Mouse (Mus musculus): ENCODE measurements around the gene Sult1d1. TPM values are rescaled to one million over a fixed set of nuclear protein-coding genes. Genes with fewer than 3 reads are reported as not detected.

The Sult1d1 gene
- total and polyA plus RNA-seq, 2 experiments, result 6.7 to 268 TPM

DNA sequence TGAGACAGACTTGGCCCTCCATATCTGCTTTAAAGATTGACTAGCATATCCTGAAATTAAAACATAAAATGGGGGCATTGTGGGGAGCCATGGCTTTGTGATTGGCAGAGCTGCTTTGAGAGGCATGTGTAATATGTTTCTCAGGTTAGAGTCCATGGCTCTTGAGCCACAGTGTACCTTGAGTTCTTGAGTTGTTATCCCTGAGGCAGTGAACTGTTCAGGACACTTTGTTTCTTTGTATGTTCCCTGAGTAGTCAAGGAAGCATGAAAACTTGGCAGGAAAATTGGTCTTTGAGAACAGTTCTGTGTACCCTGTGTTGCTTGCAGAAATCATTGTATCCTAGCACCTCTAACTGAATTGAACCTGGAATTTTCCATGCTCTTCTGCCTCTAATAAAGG is 5.9 kb downstream of the Sult1d1 start:
- Histone ChIP-seq H3K36me3 (ENCODE audit: control insufficient read depth, insufficient read depth, low read length) (peaks cover 19% of the 10 kb centered on the region), H3K4me1 (ENCODE audit: control insufficient read depth, insufficient read depth, low read length) (peaks cover 3% of the 10 kb centered on the region; the same call in 1 of the 2 replicates), H3K27ac (replicated peaks; ENCODE audit: insufficient read depth, low read depth, low read length) (no peak overlapping the region), H3K4me3 (ENCODE audit: insufficient read depth, low read depth, low read length) (no peak overlapping the region), H3K9ac (ENCODE audit: low read depth, low read length) (no peak overlapping the region), H3K27me3 (ENCODE audit: control insufficient read depth, insufficient read depth, low read length) (no peaks in the 10 kb centered on the region), H3K79me2 (ENCODE audit: control insufficient read depth, insufficient read depth, low read length) (no peaks in the 10 kb centered on the region)
- DNase-seq (ENCODE audit: extremely low read depth, low read depth, low spot score), result peak; percentile 78
- no peak for TF ChIP-seq CTCF (IDR thresholded peaks at IDR 0.05; ENCODE audit: low read depth, low read length)
- TF ChIP-seq POLR2A (IDR thresholded peaks at IDR 0.05; ENCODE audit: extremely low read depth, insufficient read depth, low read length), result no peak

DNA sequence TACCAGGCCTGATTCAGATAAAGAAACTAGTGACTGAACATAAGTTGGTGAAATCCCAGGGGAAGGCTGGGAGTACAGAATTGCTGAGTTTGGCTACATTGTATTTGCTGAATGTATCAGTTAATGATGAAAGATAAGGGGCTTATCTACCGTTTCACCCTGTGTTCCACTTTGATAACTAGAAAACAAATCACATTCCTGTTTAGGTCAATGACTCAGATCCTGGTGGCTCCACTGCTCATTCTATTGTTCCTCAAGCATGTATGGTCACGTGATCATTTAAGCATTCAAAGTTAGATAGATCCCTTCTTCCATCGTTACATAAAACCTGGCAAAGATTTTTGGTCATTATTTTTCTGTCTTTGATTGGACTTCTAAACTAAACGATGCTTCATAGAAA is 6.3 kb downstream of the Sult1d1 start:
- H3K27me3 ChIP-seq (ENCODE audit: control insufficient read depth, insufficient read depth, low read length), result no peaks in the 10 kb centered on the region
- H3K27ac ChIP-seq (replicated peaks; ENCODE audit: insufficient read depth, low read depth, low read length), result no peak overlapping the region
- peaks cover 22% of the 10 kb centered on the region for H3K36me3 ChIP-seq (ENCODE audit: control insufficient read depth, insufficient read depth, low read length)
- no peak overlapping the region for H3K9ac ChIP-seq (ENCODE audit: low read depth, low read length)
- peaks cover 3% of the 10 kb centered on the region; the same call in 1 of the 2 replicates for H3K4me1 ChIP-seq (ENCODE audit: control insufficient read depth, insufficient read depth, low read length)
- no peaks in the 10 kb centered on the region for H3K79me2 ChIP-seq (ENCODE audit: control insufficient read depth, insufficient read depth, low read length)
- no peak for TF ChIP-seq POLR2A (IDR thresholded peaks at IDR 0.05; ENCODE audit: extremely low read depth, insufficient read depth, low read length)
- TF ChIP-seq CTCF (IDR thresholded peaks at IDR 0.05; ENCODE audit: low read depth, low read length), result no peak
- 49% methylated on average over 4 of the region's 4 CpGs for WGBS
- H3K4me3 ChIP-seq (ENCODE audit: insufficient read depth, low read depth, low read length), result no peak overlapping the region
- peak; percentile 45 for DNase-seq (ENCODE audit: extremely low read depth, low read depth, low spot score)

DNA sequence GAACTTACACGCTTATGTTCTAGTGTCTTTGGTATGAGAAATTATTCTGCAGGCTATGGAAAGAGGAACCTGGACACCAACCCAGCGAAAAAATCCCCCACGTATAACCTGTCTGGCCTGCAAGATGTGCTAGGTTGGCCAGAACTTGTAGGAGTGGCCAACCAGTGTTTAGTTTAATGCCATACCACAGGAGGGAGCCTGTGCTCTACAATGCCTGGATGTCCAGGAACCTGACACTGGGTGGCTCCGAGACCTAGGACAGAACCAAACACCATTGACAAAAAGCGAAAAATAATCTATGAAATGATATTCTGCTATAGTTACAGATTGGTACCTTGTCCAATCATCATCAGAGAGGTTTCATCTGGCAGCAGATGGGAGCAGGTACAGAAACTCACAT is 8.7 kb downstream of the Sult1d1 start:
- TF ChIP-seq POLR2A (IDR thresholded peaks at IDR 0.05; ENCODE audit: extremely low read depth, insufficient read depth, low read length) (no peak), CTCF (IDR thresholded peaks at IDR 0.05; ENCODE audit: low read depth, low read length) (peak; percentile 69)
- no peaks in the 10 kb centered on the region for H3K79me2 ChIP-seq (ENCODE audit: control insufficient read depth, insufficient read depth, low read length)
- no peak overlapping the region for H3K27ac ChIP-seq (replicated peaks; ENCODE audit: insufficient read depth, low read depth, low read length)
- peak; percentile 60 for DNase-seq (ENCODE audit: extremely low read depth, low read depth, low spot score)
- WGBS, result 65% methylated on average over 5 of the region's 5 CpGs
- H3K36me3 ChIP-seq (ENCODE audit: control insufficient read depth, insufficient read depth, low read length), result peaks cover 23% of the 10 kb centered on the region
- H3K9ac ChIP-seq (ENCODE audit: low read depth, low read length), result no peak overlapping the region
- H3K4me3 ChIP-seq (ENCODE audit: insufficient read depth, low read depth, low read length), result no peak overlapping the region
- H3K27me3 ChIP-seq (ENCODE audit: control insufficient read depth, insufficient read depth, low read length), result no peaks in the 10 kb centered on the region
- no peaks in the 10 kb centered on the region for H3K4me1 ChIP-seq (ENCODE audit: control insufficient read depth, insufficient read depth, low read length)

DNA sequence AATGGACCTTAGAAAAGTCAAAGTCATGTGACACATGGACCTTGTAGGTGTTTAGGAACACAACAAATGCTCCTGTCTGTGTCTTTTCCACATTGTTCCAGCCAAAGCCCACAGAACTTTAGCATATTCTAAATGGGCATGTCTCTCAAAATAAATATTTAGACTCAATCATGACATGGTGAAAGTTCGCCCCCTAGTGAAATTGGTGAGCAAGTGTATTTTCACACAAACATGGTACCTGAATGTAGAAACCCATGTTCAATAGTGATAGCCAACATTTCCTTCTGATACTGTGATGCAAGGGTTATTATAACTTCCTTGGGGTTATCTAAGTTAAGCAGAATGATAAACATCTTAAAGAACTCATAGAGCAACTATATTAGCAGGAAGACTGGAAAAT is 17.9 kb downstream of the Sult1d1 start:
- Histone ChIP-seq H3K79me2 (ENCODE audit: control insufficient read depth, insufficient read depth, low read length) (no peaks in the 10 kb centered on the region), H3K27ac (replicated peaks; ENCODE audit: insufficient read depth, low read depth, low read length) (no peak overlapping the region), H3K9ac (ENCODE audit: low read depth, low read length) (no peak overlapping the region), H3K27me3 (ENCODE audit: control insufficient read depth, insufficient read depth, low read length) (no peaks in the 10 kb centered on the region), H3K36me3 (ENCODE audit: control insufficient read depth, insufficient read depth, low read length) (no peaks in the 10 kb centered on the region; the same call in 1 of the 2 replicates), H3K4me3 (ENCODE audit: insufficient read depth, low read depth, low read length) (no peak overlapping the region), H3K4me1 (ENCODE audit: control insufficient read depth, insufficient read depth, low read length) (no peaks in the 10 kb centered on the region)
- 32% methylated on average over 1 of the region's 1 CpGs for WGBS
- peak; percentile 60 for DNase-seq (ENCODE audit: extremely low read depth, low read depth, low spot score)
- TF ChIP-seq CTCF (IDR thresholded peaks at IDR 0.05; ENCODE audit: low read depth, low read length) (peak; percentile 49), POLR2A (IDR thresholded peaks at IDR 0.05; ENCODE audit: extremely low read depth, insufficient read depth, low read length) (no peak)

DNA sequence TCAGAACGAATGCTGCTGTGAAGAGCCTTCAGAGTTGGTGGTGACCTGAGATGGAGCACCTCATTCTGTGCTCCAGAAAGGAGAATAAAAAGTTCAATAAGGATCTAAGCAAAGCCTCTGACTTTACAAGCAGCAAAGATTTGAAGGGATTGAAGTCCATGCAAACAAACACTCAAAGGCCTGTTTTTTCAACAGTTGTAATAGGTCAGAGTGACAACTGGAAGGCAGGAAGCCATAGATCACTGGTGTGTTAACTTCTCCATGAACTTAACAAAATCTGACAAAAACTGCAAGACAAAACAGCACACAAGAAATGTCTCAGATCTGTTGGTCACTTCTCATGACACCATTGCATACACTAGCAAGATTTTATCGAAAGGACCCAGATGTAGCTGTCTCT is 30.7 kb downstream of the Sult1d1 start, which contains the start of gene Sult1b1:
TSS of gene Sult1b1 (minus strand) at position 85 of the 400 bp plus-strand sequence.
- peak within 1 kb of the TSS; percentile 94 for H3K27ac ChIP-seq (replicated peaks; ENCODE audit: insufficient read depth, low read depth, low read length)
- peak within 1 kb of the TSS; percentile 42; the same call in 1 of the 2 replicates for H3K9ac ChIP-seq (ENCODE audit: low read depth, low read length)
- no peaks in the 10 kb centered on the region; the same call in 1 of the 2 replicates for H3K79me2 ChIP-seq (ENCODE audit: control insufficient read depth, insufficient read depth, low read length)
- WGBS, result 63% methylated on average over 2 of the region's 2 CpGs
- DNase-seq (ENCODE audit: extremely low read depth, low read depth, low spot score), result peak; percentile 94
- H3K4me3 ChIP-seq (ENCODE audit: insufficient read depth, low read depth, low read length), result no peak within 1 kb of the TSS
- H3K36me3 ChIP-seq (ENCODE audit: control insufficient read depth, insufficient read depth, low read length), result no peaks in the 10 kb centered on the region
- H3K4me1 ChIP-seq (ENCODE audit: control insufficient read depth, insufficient read depth, low read length), result peaks cover 4% of the 10 kb centered on the region; the same call in 1 of the 2 replicates
- H3K27me3 ChIP-seq (ENCODE audit: control insufficient read depth, insufficient read depth, low read length), result no peaks in the 10 kb centered on the region
- TF ChIP-seq CTCF (IDR thresholded peaks at IDR 0.05; ENCODE audit: low read depth, low read length) (no peak), POLR2A (IDR thresholded peaks at IDR 0.05; ENCODE audit: extremely low read depth, insufficient read depth, low read length) (no peak)

DNA sequence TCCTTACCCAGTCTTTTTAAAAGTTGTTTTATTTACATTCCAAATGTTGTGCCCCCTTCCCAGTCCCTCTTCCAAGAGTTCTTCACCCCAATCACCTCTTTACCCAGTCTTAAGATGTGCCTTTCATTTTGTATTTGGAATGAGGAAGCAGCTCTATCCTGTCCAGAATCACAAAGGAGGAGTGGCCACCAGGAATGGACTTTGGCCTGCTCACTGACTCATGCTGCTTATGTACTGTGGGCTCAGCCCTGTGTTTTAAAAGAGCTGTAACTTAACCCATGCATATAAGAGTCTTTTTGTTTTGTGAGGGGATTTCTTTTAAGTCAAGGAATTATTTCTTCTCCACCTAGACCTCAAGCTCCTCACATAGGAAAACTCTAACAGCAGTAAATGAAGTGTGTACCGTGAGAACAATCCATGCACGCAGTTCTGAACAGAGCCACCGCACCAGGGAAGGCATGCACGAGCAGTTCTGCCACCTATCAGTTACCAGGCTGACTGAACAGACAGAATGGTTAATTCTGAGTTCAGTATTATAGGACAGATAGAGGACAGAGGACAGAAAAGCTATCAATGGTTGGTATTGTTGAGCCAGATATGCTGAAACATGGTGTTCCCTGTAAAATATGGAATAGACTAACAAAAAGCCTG is 32.7 kb downstream of the Sult1d1 start:
- DNase-seq (ENCODE audit: extremely low read depth, low read depth, low spot score), result peak; percentile 95
- WGBS, result 27% methylated on average over 4 of the region's 4 CpGs

More for the DNA sequence above, 32.7 kb downstream of the Sult1d1 start:
- Histone ChIP-seq H3K27ac (replicated peaks; ENCODE audit: insufficient read depth, low read depth, low read length) (peak overlapping the region; percentile 96), H3K27me3 (ENCODE audit: control insufficient read depth, insufficient read depth, low read length) (no peaks in the 10 kb centered on the region), H3K9ac (ENCODE audit: low read depth, low read length) (peak overlapping the region; percentile 51; the same call in 1 of the 2 replicates), H3K79me2 (ENCODE audit: control insufficient read depth, insufficient read depth, low read length) (no peaks in the 10 kb centered on the region; the same call in 1 of the 2 replicates), H3K36me3 (ENCODE audit: control insufficient read depth, insufficient read depth, low read length) (no peaks in the 10 kb centered on the region), H3K4me1 (ENCODE audit: control insufficient read depth, insufficient read depth, low read length) (peaks cover 4% of the 10 kb centered on the region; the same call in 1 of the 2 replicates), H3K4me3 (ENCODE audit: insufficient read depth, low read depth, low read length) (no peak overlapping the region)
- TF ChIP-seq CTCF (IDR thresholded peaks at IDR 0.05; ENCODE audit: low read depth, low read length) (no peak), POLR2A (IDR thresholded peaks at IDR 0.05; ENCODE audit: extremely low read depth, insufficient read depth, low read length) (0 out of 2 replicates have a peak, but pooled peaks have one; percentile 27)
